In the genomic region with DNA sequence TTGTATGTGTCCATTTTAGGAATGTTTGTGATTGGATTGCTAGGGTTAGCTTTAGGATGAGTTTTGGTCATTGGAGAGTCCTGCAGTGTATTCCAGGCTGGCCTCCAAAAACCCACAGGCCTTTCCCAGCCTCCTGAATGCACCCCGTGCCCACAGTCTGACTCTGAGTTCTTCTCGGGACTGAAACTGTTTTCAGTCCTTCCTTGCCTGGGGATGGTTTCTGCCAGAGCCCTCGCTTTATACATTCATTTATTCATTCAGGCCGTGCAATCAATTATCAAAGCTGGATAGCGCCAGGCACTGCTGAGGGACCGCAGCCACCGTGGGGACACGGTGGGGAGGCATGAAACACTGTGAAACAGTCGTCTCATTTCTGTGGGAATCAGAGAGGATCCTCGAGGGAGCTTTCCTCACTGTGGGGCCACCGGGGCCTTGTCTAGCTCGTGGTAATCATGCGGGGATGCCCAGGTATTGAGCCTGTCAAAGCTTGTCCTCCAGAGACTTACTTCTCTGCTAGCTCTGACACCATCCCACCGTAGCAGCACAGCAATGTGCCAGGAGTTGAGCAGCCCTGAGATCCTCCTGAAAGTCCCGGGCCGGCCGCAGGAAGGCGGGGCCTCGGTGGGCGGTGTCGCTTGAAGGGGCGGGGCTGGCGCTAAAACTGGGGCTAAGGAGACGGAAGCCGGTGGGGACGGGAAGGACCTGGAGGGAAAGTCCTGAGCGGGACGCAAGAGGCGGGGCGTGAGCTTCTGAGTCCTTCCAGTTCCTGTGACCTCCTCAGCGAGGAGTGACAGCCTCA, we compare ENCODE assay signal across 8 mouse cellular contexts. TPM values are rescaled to one million over a fixed set of nuclear protein-coding genes. Genes with fewer than 3 reads are reported as not detected.
A peak's percentile ranks its signal among the peaks of the same experiment; 100 is the strongest.
DNase-seq lines count a peak whose midpoint lies in the region; ATAC-seq and TF ChIP-seq lines count a peak whose summit lies in the region.

No protein-coding gene starts in this region.

- peak; percentile 37 for DNase-seq in cerebellum, adult 2 months
- DNase-seq in cerebellum, adult 11 months: no peak
- DNase-seq in cerebellum, postnatal 36 days: peak; percentile 24 to 46
- peak; percentile 91 for DNase-seq in gastrocnemius, postnatal 10 days
- peak; percentile 35 for DNase-seq in hindlimb bud, embryonic 11.5 days (ENCODE audit: extremely low spot score, low read depth, low spot score)
- peak; percentile 89 for DNase-seq in limb, embryonic 14.5 days (ENCODE audit: low spot score)
- peak; percentile 90 to 94 for DNase-seq in spleen, postnatal 10 days (ENCODE audit: low spot score in 2 of 2)

- no peaks in the 10 kb centered on the region for H3K27me3 ChIP-seq in cerebellum, adult 2 months (ENCODE audit: control insufficient read depth, insufficient read depth, low read length)
- no peaks in the 10 kb centered on the region for H3K27me3 ChIP-seq in limb, embryonic 14.5 days (ENCODE audit: control insufficient read depth, insufficient read depth, low read length)
- H3K27me3 ChIP-seq in midbrain, embryonic 15.5 days (replicated peaks): peaks cover 11% of the 10 kb centered on the region; the same call in 1 of the 2 replicates

- no peaks in the 10 kb centered on the region for H3K9me3 ChIP-seq in limb, embryonic 14.5 days (ENCODE audit: control insufficient read depth, low read length)
- H3K9me3 ChIP-seq in midbrain, embryonic 15.5 days: no peaks in the 10 kb centered on the region

- H3K9ac ChIP-seq in limb, embryonic 14.5 days (ENCODE audit: low read depth, low read length, severe bottlenecking): peak overlapping the region; percentile 71
- H3K9ac ChIP-seq in midbrain, embryonic 15.5 days: peak overlapping the region; percentile 4; the same call in 1 of the 2 replicates

- peak; percentile 92 for ATAC-seq in limb, embryonic 14.5 days (ENCODE audit: low FRiP score, low read depth)
- ATAC-seq in midbrain, embryonic 15.5 days (replicated peaks): peak; percentile 39; the same call in 1 of the 2 replicates

- 10% methylated on average over 31 of the region's 31 CpGs for WGBS in cerebellum, adult 2 months
- 3% methylated on average over 31 of the region's 31 CpGs for WGBS in limb, embryonic 14.5 days
- WGBS in midbrain, embryonic 15.5 days: 2% methylated on average over 31 of the region's 31 CpGs

- H3K27ac ChIP-seq in cerebellum, adult 2 months (ENCODE audit: insufficient read depth, low read length): no peak overlapping the region
- H3K27ac ChIP-seq in limb, embryonic 14.5 days (replicated peaks; ENCODE audit: low read depth, low read length): 0 out of 2 replicates have a peak overlapping the region, but pooled peaks have one; percentile 35
- no peak overlapping the region for H3K27ac ChIP-seq in midbrain, embryonic 15.5 days

- TF ChIP-seq POLR2A in cerebellum, adult 2 months (IDR thresholded peaks at IDR 0.05; ENCODE audit: borderline replicate concordance, insufficient read depth, low read length): no peak
- TF ChIP-seq POLR2A in limb, embryonic 14.5 days (IDR thresholded peaks at IDR 0.05; ENCODE audit: borderline replicate concordance, extremely low read depth, insufficient read depth, insufficient read length): peak; percentile 62; the same call in 1 of the 2 replicates

- H3K4me1 ChIP-seq in cerebellum, adult 2 months (ENCODE audit: control insufficient read depth, insufficient read depth, low read length): no peaks in the 10 kb centered on the region
- H3K4me1 ChIP-seq in limb, embryonic 14.5 days (ENCODE audit: control insufficient read depth, insufficient read depth, low read length): peaks cover 8% of the 10 kb centered on the region; the same call in 1 of the 2 replicates
- peaks cover 20% of the 10 kb centered on the region for H3K4me1 ChIP-seq in midbrain, embryonic 15.5 days

- peak overlapping the region; percentile 48 for H3K4me3 ChIP-seq in cerebellum, adult 2 months (replicated peaks; ENCODE audit: insufficient read depth, low read depth, low read length)
- peak overlapping the region; percentile 50 for H3K4me3 ChIP-seq in limb, embryonic 14.5 days (replicated peaks; ENCODE audit: low read length)
- H3K4me3 ChIP-seq in midbrain, embryonic 15.5 days: peak overlapping the region; percentile 29

- peak overlapping the region; percentile 79 for H3K4me2 ChIP-seq in limb, embryonic 14.5 days (replicated peaks; ENCODE audit: low read depth, low read length, severe bottlenecking)
- H3K4me2 ChIP-seq in midbrain, embryonic 15.5 days: peak overlapping the region; percentile 53

- H3K36me3 ChIP-seq in limb, embryonic 14.5 days (ENCODE audit: control insufficient read depth, insufficient read depth, low read length): no peaks in the 10 kb centered on the region
- H3K36me3 ChIP-seq in midbrain, embryonic 15.5 days (replicated peaks): no peaks in the 10 kb centered on the region

- TF ChIP-seq CTCF in cerebellum, adult 2 months (IDR thresholded peaks at IDR 0.05; ENCODE audit: borderline replicate concordance, insufficient read depth, low read depth, low read length): no peak

RNA-seq across cellular contexts. Expression of gene Serhl, which starts 10.4 kb away (rescaled TPM):
- 16.5 and 19.2 TPM in 2 replicates for polyA plus RNA-seq in cerebellum, adult 2 months (2012; rRNA removed)
- total RNA-seq in gastrocnemius, postnatal 10 days (2021): 10 to 100 TPM; 34.8 to 35.4 TPM
- polyA plus RNA-seq in limb, embryonic 14.5 days (2012; rRNA removed): 62.7 and 78.5 TPM in 2 replicates
- polyA plus RNA-seq in limb, embryonic 14.5 days (2014; fragmentation: Nextera tagmentation; extraction: Ambion mirVana): 68.2 and 75.0 TPM in 2 replicates
- 24.9 and 27.8 TPM in 2 replicates for polyA plus RNA-seq in midbrain, embryonic 15.5 days (2015; fragmentation: Nextera tagmentation; extraction: Ambion mirVana)

RNA-seq across cellular contexts. Expression of gene Rrp7a, which starts 22.9 kb away (rescaled TPM):
- 109 and 114 TPM in 2 replicates for polyA plus RNA-seq in cerebellum, adult 2 months (2012; rRNA removed)
- 10 to 100 TPM; 41.0 to 44.3 TPM for total RNA-seq in gastrocnemius, postnatal 10 days (2021)
- 82.1 and 92.1 TPM in 2 replicates for polyA plus RNA-seq in limb, embryonic 14.5 days (2012; rRNA removed)
- 60.9 and 61.7 TPM in 2 replicates for polyA plus RNA-seq in limb, embryonic 14.5 days (2014; fragmentation: Nextera tagmentation; extraction: Ambion mirVana)
- polyA plus RNA-seq in midbrain, embryonic 15.5 days (2015; fragmentation: Nextera tagmentation; extraction: Ambion mirVana): 83.5 and 86.8 TPM in 2 replicates

RNA-seq across cellular contexts. Expression of gene Poldip3, which starts 49.5 kb away (rescaled TPM):
- 73.3 and 74.1 TPM in 2 replicates for polyA plus RNA-seq in cerebellum, adult 2 months (2012; rRNA removed)
- total RNA-seq in gastrocnemius, postnatal 10 days (2021): 10 to 100 TPM; 33.8 to 43.3 TPM
- polyA plus RNA-seq in limb, embryonic 14.5 days (2012; rRNA removed): 88.2 and 94.3 TPM in 2 replicates
- 150 and 154 TPM in 2 replicates for polyA plus RNA-seq in limb, embryonic 14.5 days (2014; fragmentation: Nextera tagmentation; extraction: Ambion mirVana)
- 154 and 158 TPM in 2 replicates for polyA plus RNA-seq in midbrain, embryonic 15.5 days (2015; fragmentation: Nextera tagmentation; extraction: Ambion mirVana)
